Mouse (Mus musculus) central nervous system, embryonic 14 days (tissue): ENCODE results near the gene Tubal3. TPM values are rescaled to one million over a fixed set of nuclear protein-coding genes. Genes with fewer than 3 reads are reported as not detected.

Experiments
- polyA plus RNA-seq: library from polyadenylated mRNA; depleted of rRNA; stranded (reverse); fragments of >200 nt; gene quantifications from 2 replicates; pipeline ENCODE4 v1.2.3, GENCODE M21; 2012; rRNA removed

Gene Tubal3
- not detected in 2 replicates for polyA plus RNA-seq

GRCm38 (mm10) chr13:3917571-3918311 is at the start of gene Tubal3, which contains the start of gene Net1:
Gene Tubal3, plus strand, starts transcription at chr13:3918274.
Gene Net1, minus strand, starts transcription at chr13:3918220.

GRCm38 (mm10) chr13:3945249-3945648 is 27.2 kb downstream of the Tubal3 start, which contains the start of gene Ucn3:
Gene Ucn3, minus strand, starts transcription at chr13:3945349.

Other genes with a start within 250 kb of the Tubal3 start
- gene Calml3, start 114.0 kb upstream of the Tubal3 start, polyA plus RNA-seq = 0.04 and 0.85 TPM in 2 replicates
- 0.29 TPM in 1 of 2 replicates, not detected in the other for gene Calm4, start 80.5 kb upstream of the Tubal3 start, polyA plus RNA-seq
- gene Calm5, start 64.1 kb upstream of the Tubal3 start, polyA plus RNA-seq = not detected in 2 replicates
- 9.5 and 19.8 TPM in 2 replicates for gene Net1, start 54 bp upstream of the Tubal3 start, polyA plus RNA-seq
- gene Ucn3, start 27.1 kb downstream of the Tubal3 start, polyA plus RNA-seq = 0.14 TPM in 1 of 2 replicates, not detected in the other
- gene Akr1c14, start 130.7 kb downstream of the Tubal3 start, polyA plus RNA-seq = 0.32 and 0.65 TPM in 2 replicates
- gene Akr1c18, start 232.4 kb downstream of the Tubal3 start, polyA plus RNA-seq = not detected in 2 replicates